Mouse (Mus musculus) heart, embryonic 13.5 days (tissue): Measurements from ENCODE around the gene Gna15. TPM values are rescaled to one million over a fixed set of nuclear protein-coding genes. Genes with fewer than 3 reads are reported as not detected.

ENCODE experiments used
- ATAC-seq: fragments of 200-750 bp; cut with Nextera tagmentation; 2 replicates; pipeline ENCODE4 v1.8.0; 2017; ENCODE audit warnings: moderate TSS enrichment; ENCODE audit not compliant: insufficient number of reproducible peaks, low FRiP score, low TSS enrichment; ENCODE audit errors: extremely low read depth
- H3K27ac ChIP-seq: fragments of 300-500 bp; sonication (generic); replicated peaks from 2 replicates; pipeline ENCODE4 v1.5.1; 2015; ENCODE audit warnings: moderate library complexity, mild to moderate bottlenecking, inconsistent platforms
- H3K27me3 ChIP-seq: fragments of 300-500 bp; sonication (generic); replicated peaks from 2 replicates; pipeline ENCODE4 v1.6.1; 2015; ENCODE audit warnings: mild to moderate bottlenecking, inconsistent platforms
- H3K36me3 ChIP-seq: fragments of 300-500 bp; sonication (generic); 2 replicates; pipeline ENCODE4 v1.6.1; 2015; ENCODE audit warnings: mild to moderate bottlenecking, inconsistent platforms
- H3K4me1 ChIP-seq: fragments of 300-500 bp; sonication (generic); 2 replicates; pipeline ENCODE4 v1.6.1; 2015; ENCODE audit warnings: inconsistent platforms
- H3K4me2 ChIP-seq: fragments of 300-500 bp; sonication (generic); 2 replicates; pipeline ENCODE4 v1.6.1; 2015; ENCODE audit warnings: inconsistent platforms, mild to moderate bottlenecking, moderate library complexity
- H3K4me3 ChIP-seq: fragments of 300-500 bp; sonication (generic); 2 replicates; pipeline ENCODE4 v1.5.1; 2015; ENCODE audit warnings: moderate library complexity, mild to moderate bottlenecking, inconsistent platforms
- H3K9ac ChIP-seq: fragments of 300-500 bp; sonication (generic); 2 replicates; pipeline ENCODE4 v1.6.1; 2015; ENCODE audit warnings: inconsistent platforms, mild to moderate bottlenecking, moderate library complexity
- H3K9me3 ChIP-seq: fragments of 300-500 bp; sonication (generic); 2 replicates; pipeline ENCODE4 v1.6.1; 2016; ENCODE audit warnings: inconsistent platforms
- WGBS: fragments of 180-500 bp; shearing (Covaris S2); methylation state at CpG from one replicate; pipeline ENCODE4 v1.1.7; 2015; ENCODE audit warnings: mixed read lengths; 5-methylcytosine and 5-hydroxymethylcytosine counted together
- polyA plus RNA-seq: library from polyadenylated mRNA; unstranded; fragments of >200 nt; fragmentation: Nextera tagmentation; extraction: Ambion mirVana; gene quantifications from 2 replicates; pipeline ENCODE4 v1.2.1, GENCODE M21; 2015

Gna15 gene
- polyA plus RNA-seq, 1 experiment from 2014 or later, result 2.0 TPM

GRCm38 (mm10) chr10:81564734-81565133 is 40.7 kb upstream of the Gna15 start:
- no peak for ATAC-seq
- WGBS, result 30% methylated on average over 10 of the region's 10 CpGs
- H3K27me3 ChIP-seq, result no peaks in the 10 kb centered on the region
- peaks cover 61% of the 10 kb centered on the region for H3K36me3 ChIP-seq
- peak overlapping the region; percentile 63; the same call in 1 of the 2 replicates for H3K4me2 ChIP-seq
- H3K4me3 ChIP-seq, result no peak overlapping the region
- H3K4me1 ChIP-seq, result peaks cover 72% of the 10 kb centered on the region
- peak overlapping the region; percentile 78 for H3K9ac ChIP-seq
- H3K9me3 ChIP-seq, result no peaks in the 10 kb centered on the region
- H3K27ac ChIP-seq, result peak overlapping the region; percentile 71

GRCm38 (mm10) chr10:81564216-81564615 is 40.2 kb upstream of the Gna15 start:
- Histone ChIP-seq H3K4me1 (peaks cover 67% of the 10 kb centered on the region), H3K27ac (peak overlapping the region; percentile 71), H3K27me3 (no peaks in the 10 kb centered on the region), H3K9ac (peak overlapping the region; percentile 78), H3K36me3 (peaks cover 61% of the 10 kb centered on the region), H3K4me3 (peak overlapping the region; percentile 47), H3K4me2 (peak overlapping the region; percentile 63), H3K9me3 (no peaks in the 10 kb centered on the region)
- 0 out of 2 replicates have a peak, but pooled peaks have one; percentile 1 for ATAC-seq
- WGBS, result 4% methylated on average over 10 of the region's 10 CpGs

- peaks cover 65% of the 10 kb centered on the region for H3K4me1 ChIP-seq
- WGBS, result 32% methylated on average over 6 of the region's 6 CpGs
- no peaks in the 10 kb centered on the region for H3K9me3 ChIP-seq
- H3K27ac ChIP-seq, result peak overlapping the region; percentile 71
- H3K36me3 ChIP-seq, result peaks cover 61% of the 10 kb centered on the region
- peak overlapping the region; percentile 47 for H3K4me3 ChIP-seq
- ATAC-seq, result no peak
- H3K27me3 ChIP-seq, result no peaks in the 10 kb centered on the region
- peak overlapping the region; percentile 63 for H3K4me2 ChIP-seq
- peak overlapping the region; percentile 78 for H3K9ac ChIP-seq
Observed at GRCm38 (mm10) chr10:81563481-81563880, 39.5 kb upstream of the Gna15 start.

- Histone ChIP-seq H3K4me1 (peaks cover 54% of the 10 kb centered on the region), H3K36me3 (peaks cover 61% of the 10 kb centered on the region)
- WGBS, result 77% methylated on average over 6 of the region's 6 CpGs
Observed at GRCm38 (mm10) chr10:81562411-81562810, 38.4 kb upstream of the Gna15 start.

GRCm38 (mm10) chr10:81560719-81561459 is 36.9 kb upstream of the Gna15 start:
- H3K4me2 ChIP-seq, result peak overlapping the region; percentile 93
- no peaks in the 10 kb centered on the region for H3K27me3 ChIP-seq
- peaks cover 54% of the 10 kb centered on the region for H3K4me1 ChIP-seq
- H3K36me3 ChIP-seq, result peaks cover 47% of the 10 kb centered on the region
- no peak for ATAC-seq
- peak overlapping the region; percentile 97 for H3K4me3 ChIP-seq
- peak overlapping the region; percentile 100 for H3K9ac ChIP-seq
- H3K27ac ChIP-seq, result peak overlapping the region; percentile 97
- H3K9me3 ChIP-seq, result no peaks in the 10 kb centered on the region
- WGBS, result 8% methylated on average over 16 of the region's 16 CpGs

More at GRCm38 (mm10) chr10:81562411-81562810, 38.4 kb upstream of the Gna15 start:
- H3K4me3 ChIP-seq, result peak overlapping the region; percentile 4; the same call in 1 of the 2 replicates
- no peaks in the 10 kb centered on the region for H3K9me3 ChIP-seq
- H3K4me2 ChIP-seq, result peak overlapping the region; percentile 22; the same call in 1 of the 2 replicates
- H3K27me3 ChIP-seq, result no peaks in the 10 kb centered on the region
- no peak for ATAC-seq
- H3K9ac ChIP-seq, result peak overlapping the region; percentile 78
- H3K27ac ChIP-seq, result no peak overlapping the region

- 0 out of 2 replicates have a peak, but pooled peaks have one; percentile 5 for ATAC-seq
- 1% methylated on average over 35 of the region's 36 CpGs for WGBS
- Histone ChIP-seq H3K9me3 (no peaks in the 10 kb centered on the region), H3K27me3 (no peaks in the 10 kb centered on the region), H3K4me3 (peak overlapping the region; percentile 97), H3K27ac (peak overlapping the region; percentile 97), H3K9ac (peak overlapping the region; percentile 100), H3K4me1 (peaks cover 48% of the 10 kb centered on the region), H3K36me3 (peaks cover 37% of the 10 kb centered on the region), H3K4me2 (peak overlapping the region; percentile 93)
Observed at GRCm38 (mm10) chr10:81559627-81560539, 35.9 kb upstream of the Gna15 start.

- Histone ChIP-seq H3K4me3 (peak within 1 kb of the TSS; percentile 97), H3K9ac (peak within 1 kb of the TSS; percentile 100), H3K36me3 (peaks cover 30% of the 10 kb centered on the region), H3K27me3 (no peaks in the 10 kb centered on the region), H3K9me3 (no peaks in the 10 kb centered on the region), H3K4me2 (peak within 1 kb of the TSS; percentile 93), H3K27ac (peak within 1 kb of the TSS; percentile 97), H3K4me1 (peaks cover 42% of the 10 kb centered on the region)
- ATAC-seq, result peak; percentile 61
- under 1% methylated on average over 33 of the region's 53 CpGs for WGBS
Observed at GRCm38 (mm10) chr10:81559163-81559626, 35.2 kb upstream of the Gna15 start, which contains the start of gene Aes. Aes (plus strand) TSS chr10:81559488.

GRCm38 (mm10) chr10:81557491-81557890 is 33.5 kb upstream of the Gna15 start:
- no peak overlapping the region for H3K4me3 ChIP-seq
- no peak overlapping the region for H3K27ac ChIP-seq
- no peak overlapping the region for H3K4me2 ChIP-seq
- 27% methylated on average over 1 of the region's 1 CpGs for WGBS
- H3K9ac ChIP-seq, result no peak overlapping the region
- H3K9me3 ChIP-seq, result no peaks in the 10 kb centered on the region
- peaks cover 15% of the 10 kb centered on the region for H3K36me3 ChIP-seq
- no peak for ATAC-seq
- peaks cover 25% of the 10 kb centered on the region for H3K4me1 ChIP-seq
- no peaks in the 10 kb centered on the region for H3K27me3 ChIP-seq

GRCm38 (mm10) chr10:81556282-81556681 is 32.3 kb upstream of the Gna15 start:
- Histone ChIP-seq H3K4me3 (no peak overlapping the region), H3K27me3 (no peaks in the 10 kb centered on the region), H3K9ac (no peak overlapping the region), H3K9me3 (no peaks in the 10 kb centered on the region), H3K4me2 (no peak overlapping the region), H3K27ac (no peak overlapping the region), H3K36me3 (peaks cover 3% of the 10 kb centered on the region), H3K4me1 (peaks cover 19% of the 10 kb centered on the region)
- ATAC-seq, result no peak
- WGBS, result 68% methylated on average over 3 of the region's 3 CpGs

- no peaks in the 10 kb centered on the region for H3K9me3 ChIP-seq
- no peak overlapping the region for H3K4me2 ChIP-seq
- H3K27me3 ChIP-seq, result no peaks in the 10 kb centered on the region
- H3K9ac ChIP-seq, result no peak overlapping the region
- H3K4me3 ChIP-seq, result no peak overlapping the region
- WGBS, result 79% methylated on average over 6 of the region's 6 CpGs
- no peak overlapping the region for H3K27ac ChIP-seq
- H3K4me1 ChIP-seq, result peaks cover 11% of the 10 kb centered on the region
- ATAC-seq, result no peak
- no peaks in the 10 kb centered on the region for H3K36me3 ChIP-seq
Observed at GRCm38 (mm10) chr10:81553807-81554755, 30.1 kb upstream of the Gna15 start.
